Mouse (Mus musculus): ENCODE results near the gene Gm11042. TPM values are rescaled to one million over a fixed set of nuclear protein-coding genes. Genes with fewer than 3 reads are reported as not detected.

The Gm11042 gene
- not detected for total RNA-seq (2018; cell fraction: chromatin; rRNA removed)
- total RNA-seq (2018; cell fraction: cytosol; rRNA removed) = not detected
- total RNA-seq (2018; cell fraction: nucleus; rRNA removed) = not detected
- polyA plus RNA-seq (2018) = not detected in 3 replicates

DNA sequence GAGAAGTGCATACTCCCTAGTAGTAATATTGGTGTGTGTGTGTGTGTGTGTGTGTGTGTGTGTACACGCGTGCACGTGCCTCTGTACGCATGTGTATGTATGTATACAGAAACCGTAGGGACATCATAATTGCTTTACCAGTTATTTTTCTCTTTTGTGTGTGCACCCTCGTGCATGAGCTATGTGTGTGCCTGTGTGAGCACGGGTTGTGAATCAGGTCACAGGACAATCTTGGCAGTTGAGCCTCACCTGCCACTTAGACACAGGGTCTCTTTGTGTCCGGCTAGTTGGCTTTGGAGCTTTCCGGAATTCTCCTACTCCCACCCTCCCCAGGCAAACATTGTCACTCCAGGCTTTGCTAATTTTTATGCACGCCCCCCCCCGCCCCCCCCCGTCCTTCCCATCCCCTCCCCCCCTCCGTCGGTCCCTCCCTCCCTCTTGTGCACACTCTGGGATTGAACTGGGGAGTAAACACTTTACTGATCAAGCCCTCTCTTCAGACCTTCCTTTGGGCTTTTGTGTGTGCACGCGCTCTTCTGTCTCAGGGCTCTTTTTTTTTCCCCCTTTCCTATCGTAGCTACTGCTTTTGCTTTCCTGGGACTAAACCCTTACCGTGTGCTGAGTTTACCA, at the start of gene Gm11042:
TSS of gene Gm11042 (minus strand) at position 51 of the 630 bp plus-strand sequence.
- Histone ChIP-seq H3K36me3 (ENCODE audit: inconsistent target) (no peaks in the 10 kb centered on the region), H3K4me3 (ENCODE audit: inconsistent target) (peak within 1 kb of the TSS; percentile 43), H3K79me2 (ENCODE audit: inconsistent target) (no peaks in the 10 kb centered on the region), H3K27ac (no peak within 1 kb of the TSS)
- 44% methylated on average over 9 of the region's 18 CpGs for WGBS (ENCODE audit: missing documents)

DNA sequence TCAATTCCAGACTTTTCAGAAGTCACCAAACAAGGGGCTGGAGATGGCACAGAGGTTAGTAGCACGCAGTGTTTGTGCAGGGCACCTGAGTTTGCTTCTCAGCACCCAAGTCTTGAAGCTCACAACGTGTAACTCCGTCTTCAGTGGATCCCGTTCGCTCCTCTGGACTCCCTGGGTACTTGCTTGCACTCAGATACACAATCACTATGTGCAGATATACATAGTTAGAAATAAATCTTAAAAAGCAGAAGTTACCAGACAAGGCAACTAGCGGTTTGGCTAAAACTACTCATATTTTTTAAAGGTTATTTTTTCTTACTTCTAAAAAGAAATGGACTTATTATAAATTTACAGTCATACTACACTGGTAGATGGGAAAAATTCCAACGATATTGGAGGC, 48.3 kb upstream of the Gm11042 start:
- no peak overlapping the region for H3K4me3 ChIP-seq (ENCODE audit: inconsistent target)
- H3K27ac ChIP-seq = no peak overlapping the region
- 2% methylated on average over 7 of the region's 7 CpGs for WGBS (ENCODE audit: missing documents)
- H3K36me3 ChIP-seq (ENCODE audit: inconsistent target) = no peaks in the 10 kb centered on the region
- no peaks in the 10 kb centered on the region for H3K79me2 ChIP-seq (ENCODE audit: inconsistent target)

DNA sequence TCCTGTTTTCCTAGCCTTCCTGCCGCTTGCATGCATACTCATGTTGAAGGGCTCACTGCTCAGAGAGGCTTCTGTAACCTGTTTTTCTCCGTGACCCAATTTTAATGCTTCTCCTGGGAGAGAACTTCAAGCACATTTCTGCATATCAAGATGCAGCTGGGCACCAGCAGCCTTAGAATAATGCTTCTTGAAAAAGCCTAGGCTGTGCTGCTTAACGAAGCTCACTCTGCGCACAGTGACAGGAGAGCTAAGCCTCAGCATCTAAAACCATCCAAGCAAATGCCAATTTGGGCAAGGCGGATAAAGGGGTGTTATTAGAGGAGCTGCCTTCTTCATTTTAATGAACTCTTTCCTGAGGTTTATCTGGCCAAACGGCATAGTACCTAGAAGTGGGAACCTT, 46.9 kb upstream of the Gm11042 start:
- Histone ChIP-seq H3K4me3 (ENCODE audit: inconsistent target) (no peak overlapping the region), H3K27ac (no peak overlapping the region), H3K79me2 (ENCODE audit: inconsistent target) (no peaks in the 10 kb centered on the region), H3K36me3 (ENCODE audit: inconsistent target) (no peaks in the 10 kb centered on the region)
- WGBS (ENCODE audit: missing documents) = 95% methylated on average over 6 of the region's 6 CpGs

DNA sequence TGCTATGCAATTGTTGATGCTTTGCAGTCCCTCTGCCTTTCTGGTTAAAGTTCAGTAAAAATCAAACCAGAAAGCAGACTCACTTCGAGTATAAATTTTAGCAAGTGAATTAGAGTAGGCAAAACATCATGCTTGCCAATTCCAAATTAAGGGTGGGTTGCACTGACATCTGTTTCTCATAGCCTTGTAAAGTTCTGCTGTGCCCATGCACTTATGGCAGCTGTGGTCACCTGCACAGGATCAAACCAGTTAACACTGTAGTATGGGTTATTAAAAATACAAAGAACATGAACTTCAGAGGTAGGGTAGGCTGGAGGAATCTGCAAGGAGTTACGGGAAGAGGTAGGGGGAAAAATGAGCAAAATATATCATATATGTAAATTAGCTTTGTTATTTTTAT, 46.3 kb upstream of the Gm11042 start:
- Histone ChIP-seq H3K27ac (no peak overlapping the region), H3K79me2 (ENCODE audit: inconsistent target) (no peaks in the 10 kb centered on the region), H3K36me3 (ENCODE audit: inconsistent target) (no peaks in the 10 kb centered on the region), H3K4me3 (ENCODE audit: inconsistent target) (no peak overlapping the region)
- 77% methylated on average over 2 of the region's 2 CpGs for WGBS (ENCODE audit: missing documents)

DNA sequence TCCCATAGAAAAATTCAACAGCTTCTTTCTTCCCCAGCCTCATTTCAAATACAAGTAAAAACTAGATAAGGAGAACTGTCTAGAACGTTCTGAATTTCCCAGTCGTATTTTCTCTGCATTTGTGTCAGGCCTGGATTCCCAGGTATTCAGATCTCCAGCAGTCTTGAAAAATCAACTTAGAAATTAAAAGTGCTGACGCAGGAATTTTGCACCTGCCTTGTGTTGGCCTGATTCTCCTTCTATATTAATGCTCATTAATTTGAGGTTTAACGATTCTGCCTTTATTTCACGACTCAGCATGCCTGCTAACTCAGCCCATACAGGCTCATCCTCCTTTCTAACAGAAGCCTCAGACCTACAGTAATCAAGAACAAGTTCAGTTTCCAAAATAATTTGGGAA, 43.6 kb upstream of the Gm11042 start:
- Histone ChIP-seq H3K79me2 (ENCODE audit: inconsistent target) (no peaks in the 10 kb centered on the region), H3K4me3 (ENCODE audit: inconsistent target) (no peak overlapping the region), H3K36me3 (ENCODE audit: inconsistent target) (no peaks in the 10 kb centered on the region), H3K27ac (no peak overlapping the region)
- WGBS (ENCODE audit: missing documents) = 84% methylated on average over 5 of the region's 5 CpGs

DNA sequence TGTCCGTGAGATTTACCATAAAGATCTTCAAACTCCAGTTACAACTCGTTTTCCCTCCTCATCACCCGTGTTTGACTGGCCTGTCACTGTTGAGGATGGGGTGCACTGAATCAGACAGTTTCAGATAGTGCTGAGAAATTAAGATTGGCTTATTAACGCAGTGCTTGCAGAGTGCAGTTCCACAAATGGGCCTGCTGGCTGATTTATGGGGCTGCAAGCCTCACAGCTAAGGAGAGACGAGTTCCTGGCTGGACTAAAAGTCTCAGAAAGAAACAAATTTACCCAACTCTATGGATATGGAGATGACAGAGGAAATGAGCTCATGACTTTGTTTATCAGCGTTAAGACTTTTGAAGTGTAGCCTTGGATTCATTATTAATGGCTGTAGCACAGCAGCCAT, 41.6 kb upstream of the Gm11042 start:
- no peaks in the 10 kb centered on the region for H3K79me2 ChIP-seq (ENCODE audit: inconsistent target)
- WGBS (ENCODE audit: missing documents) = 76% methylated on average over 6 of the region's 6 CpGs
- H3K4me3 ChIP-seq (ENCODE audit: inconsistent target) = no peak overlapping the region

DNA sequence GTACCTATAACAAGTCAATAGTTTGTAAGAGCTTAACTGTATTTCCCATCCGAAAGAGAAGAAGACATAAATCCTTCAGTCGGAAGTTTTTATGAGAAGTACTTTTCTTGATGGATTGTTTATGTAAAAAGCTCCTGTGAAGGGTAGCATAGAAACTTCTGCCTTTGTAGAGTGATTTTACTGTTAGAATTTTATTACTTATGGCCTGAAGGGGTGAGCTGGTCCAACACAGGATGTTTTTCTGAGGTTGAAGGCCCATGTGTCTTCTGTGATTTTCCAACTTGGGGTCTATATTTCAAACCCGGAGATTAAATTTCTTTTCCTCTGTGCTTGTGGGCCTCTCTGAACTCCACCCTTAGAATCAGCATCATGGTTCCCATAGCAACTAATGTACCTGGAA, 26.5 kb upstream of the Gm11042 start:
- no peak overlapping the region for H3K27ac ChIP-seq
- H3K79me2 ChIP-seq (ENCODE audit: inconsistent target) = no peaks in the 10 kb centered on the region
- no peaks in the 10 kb centered on the region for H3K36me3 ChIP-seq (ENCODE audit: inconsistent target)
- no peak overlapping the region for H3K4me3 ChIP-seq (ENCODE audit: inconsistent target)
- 71% methylated on average over 3 of the region's 3 CpGs for WGBS (ENCODE audit: missing documents)

More for the DNA sequence above, 41.6 kb upstream of the Gm11042 start:
- H3K27ac ChIP-seq = no peak overlapping the region
- H3K36me3 ChIP-seq (ENCODE audit: inconsistent target) = no peaks in the 10 kb centered on the region

DNA sequence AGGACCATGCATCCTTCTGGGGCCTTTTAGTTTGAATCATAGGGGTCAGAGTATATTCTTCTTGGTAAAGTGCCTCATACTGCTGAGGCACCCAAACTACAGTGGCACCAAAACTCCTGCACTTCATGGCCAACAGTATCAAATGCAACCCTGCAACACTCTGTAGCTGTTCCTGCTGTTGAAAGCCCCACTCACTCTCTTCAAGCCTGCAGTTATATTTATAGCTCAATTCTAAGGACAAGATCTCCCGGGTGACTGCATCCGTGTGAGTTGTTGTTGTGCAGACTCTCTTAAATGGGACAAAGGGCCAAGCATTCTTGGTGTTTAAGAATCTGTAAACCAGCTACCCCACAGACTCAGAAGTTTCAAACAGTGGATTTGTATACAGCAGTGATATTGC, 23.9 kb upstream of the Gm11042 start:
- Histone ChIP-seq H3K4me3 (ENCODE audit: inconsistent target) (no peak overlapping the region), H3K79me2 (ENCODE audit: inconsistent target) (no peaks in the 10 kb centered on the region), H3K36me3 (ENCODE audit: inconsistent target) (no peaks in the 10 kb centered on the region), H3K27ac (no peak overlapping the region)
- 88% methylated on average over 2 of the region's 2 CpGs for WGBS (ENCODE audit: missing documents)

DNA sequence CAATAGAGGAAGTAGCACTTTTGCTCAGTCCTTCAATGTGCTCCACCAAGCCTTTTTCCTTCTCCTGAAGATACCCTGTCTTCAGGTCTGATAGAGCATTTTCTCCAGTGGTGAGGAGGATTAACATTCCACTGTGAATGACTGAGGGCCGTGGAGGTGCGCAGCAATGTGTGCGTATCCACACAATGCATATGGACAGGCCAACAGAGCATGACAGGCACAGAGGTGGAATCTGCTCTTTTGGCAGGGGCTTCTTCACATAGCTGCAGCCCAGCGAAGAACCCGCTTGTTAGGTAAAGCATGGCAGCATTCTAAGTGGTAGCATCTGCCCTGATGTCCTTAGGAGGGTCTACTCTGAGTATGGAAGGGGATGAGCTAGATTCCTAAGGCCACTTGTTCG, 17.5 kb upstream of the Gm11042 start:
- no peak overlapping the region for H3K27ac ChIP-seq
- H3K36me3 ChIP-seq (ENCODE audit: inconsistent target) = no peaks in the 10 kb centered on the region
- 96% methylated on average over 6 of the region's 6 CpGs for WGBS (ENCODE audit: missing documents)
- H3K79me2 ChIP-seq (ENCODE audit: inconsistent target) = no peaks in the 10 kb centered on the region
- no peak overlapping the region for H3K4me3 ChIP-seq (ENCODE audit: inconsistent target)

DNA sequence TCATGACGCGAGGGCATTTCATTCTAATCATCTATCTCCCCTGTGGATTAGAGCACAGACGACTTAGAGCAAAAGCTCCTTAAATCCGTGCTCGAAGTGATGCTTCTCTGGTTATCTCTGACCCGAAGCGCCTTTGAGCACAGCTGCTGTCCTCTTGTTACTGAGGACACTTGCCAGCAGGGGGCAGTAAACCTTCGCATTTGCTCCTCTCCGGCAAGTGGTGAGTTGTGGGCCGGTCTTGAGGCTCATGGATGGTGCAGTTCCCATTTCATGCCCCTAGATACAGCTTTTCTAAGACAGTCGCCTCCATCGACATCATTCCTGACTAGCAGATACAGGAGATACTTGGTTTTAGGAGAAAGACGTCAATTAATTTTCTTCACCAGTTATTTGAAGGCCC, 16.8 kb upstream of the Gm11042 start:
- no peak overlapping the region for H3K4me3 ChIP-seq (ENCODE audit: inconsistent target)
- no peak overlapping the region for H3K27ac ChIP-seq
- H3K79me2 ChIP-seq (ENCODE audit: inconsistent target) = no peaks in the 10 kb centered on the region
- 26% methylated on average over 13 of the region's 13 CpGs for WGBS (ENCODE audit: missing documents)
- H3K36me3 ChIP-seq (ENCODE audit: inconsistent target) = no peaks in the 10 kb centered on the region

DNA sequence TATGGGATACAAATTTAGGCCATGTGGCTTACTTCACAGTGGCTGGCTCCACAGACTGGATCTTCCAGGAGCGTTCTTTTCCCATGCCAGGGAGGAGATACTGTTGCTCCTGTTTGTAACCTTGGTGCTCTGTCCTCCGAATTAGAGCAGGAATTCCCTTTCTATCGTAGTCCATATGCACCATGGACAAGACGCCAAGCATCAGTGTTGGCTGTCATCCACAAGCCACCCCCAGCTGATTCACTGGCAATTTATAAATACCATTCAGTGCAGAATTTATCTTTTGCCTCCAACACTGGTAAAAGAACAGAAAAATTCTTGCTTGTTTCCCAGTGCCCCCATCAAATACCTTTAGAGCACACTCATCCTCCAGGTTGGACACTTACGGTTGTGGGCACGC, 13.6 kb upstream of the Gm11042 start:
- Histone ChIP-seq H3K36me3 (ENCODE audit: inconsistent target) (no peaks in the 10 kb centered on the region), H3K27ac (no peak overlapping the region), H3K4me3 (ENCODE audit: inconsistent target) (no peak overlapping the region), H3K79me2 (ENCODE audit: inconsistent target) (no peaks in the 10 kb centered on the region)
- 90% methylated on average over 6 of the region's 6 CpGs for WGBS (ENCODE audit: missing documents)

DNA sequence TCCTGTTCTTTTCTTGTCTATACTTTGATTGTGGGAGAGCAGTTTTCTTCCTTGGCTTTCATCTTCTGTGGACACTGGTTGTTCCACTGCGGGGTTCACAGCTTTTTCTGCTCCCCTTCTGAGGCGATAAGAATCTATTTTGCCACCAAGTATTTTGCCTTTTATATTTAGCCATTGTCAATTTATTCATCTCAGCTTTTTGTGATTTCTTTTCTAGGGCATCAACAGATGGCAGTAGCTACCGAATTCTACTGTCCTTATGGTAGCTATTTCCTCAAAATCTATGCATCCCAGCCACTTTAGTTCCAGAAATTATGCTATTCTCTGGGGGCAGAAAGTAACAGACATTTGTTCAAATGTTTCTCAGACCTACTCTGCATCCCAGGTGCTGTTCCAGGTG, 10.4 kb upstream of the Gm11042 start:
- Histone ChIP-seq H3K27ac (no peak overlapping the region), H3K79me2 (ENCODE audit: inconsistent target) (no peaks in the 10 kb centered on the region), H3K4me3 (ENCODE audit: inconsistent target) (no peak overlapping the region), H3K36me3 (ENCODE audit: inconsistent target) (no peaks in the 10 kb centered on the region)
- 81% methylated on average over 3 of the region's 3 CpGs for WGBS (ENCODE audit: missing documents)

DNA sequence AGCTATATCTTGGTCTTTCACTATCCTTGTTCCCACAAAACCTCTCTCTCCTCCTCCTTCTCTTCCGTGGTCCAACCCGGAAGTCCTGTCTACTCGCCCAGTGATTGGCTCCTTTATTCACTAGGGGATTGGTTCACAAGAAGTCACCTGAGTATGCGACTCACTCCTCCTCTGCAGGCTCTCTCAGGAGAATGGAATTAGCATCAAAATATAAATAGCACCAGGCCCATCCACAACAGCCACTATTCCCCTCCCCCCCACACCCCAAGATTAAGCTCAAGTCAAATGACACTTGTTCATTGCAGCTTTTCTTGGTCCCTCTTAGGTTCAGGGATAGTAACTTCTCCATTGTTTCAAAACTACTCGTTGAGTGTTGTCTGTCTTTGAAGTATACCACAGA, 5.8 kb upstream of the Gm11042 start:
- 88% methylated on average over 5 of the region's 5 CpGs for WGBS (ENCODE audit: missing documents)
- Histone ChIP-seq H3K36me3 (ENCODE audit: inconsistent target) (no peaks in the 10 kb centered on the region), H3K79me2 (ENCODE audit: inconsistent target) (no peaks in the 10 kb centered on the region), H3K4me3 (ENCODE audit: inconsistent target) (no peak overlapping the region), H3K27ac (no peak overlapping the region)

DNA sequence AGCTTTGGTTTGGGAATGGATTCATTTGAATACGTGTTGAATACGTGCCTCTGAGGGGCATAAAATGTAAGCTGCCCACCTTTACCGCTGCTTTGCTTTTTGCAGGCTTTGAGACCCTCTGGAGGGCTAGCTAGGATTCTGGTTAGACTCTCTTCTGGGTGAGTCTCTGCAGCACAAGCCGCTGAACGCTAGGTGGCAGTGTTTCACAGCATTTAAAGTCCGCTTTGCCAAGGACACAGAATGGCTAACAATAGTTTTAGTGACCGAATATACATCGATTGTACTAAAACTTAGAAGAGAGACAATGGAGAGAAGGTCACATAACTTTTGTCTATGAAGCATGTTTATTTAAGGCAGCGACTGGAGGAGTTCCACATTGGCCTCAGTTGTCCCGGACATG, 4.1 kb upstream of the Gm11042 start:
- Histone ChIP-seq H3K27ac (no peak overlapping the region), H3K4me3 (ENCODE audit: inconsistent target) (no peak overlapping the region), H3K36me3 (ENCODE audit: inconsistent target) (no peaks in the 10 kb centered on the region), H3K79me2 (ENCODE audit: inconsistent target) (no peaks in the 10 kb centered on the region)
- WGBS (ENCODE audit: missing documents) = 10% methylated on average over 10 of the region's 10 CpGs

DNA sequence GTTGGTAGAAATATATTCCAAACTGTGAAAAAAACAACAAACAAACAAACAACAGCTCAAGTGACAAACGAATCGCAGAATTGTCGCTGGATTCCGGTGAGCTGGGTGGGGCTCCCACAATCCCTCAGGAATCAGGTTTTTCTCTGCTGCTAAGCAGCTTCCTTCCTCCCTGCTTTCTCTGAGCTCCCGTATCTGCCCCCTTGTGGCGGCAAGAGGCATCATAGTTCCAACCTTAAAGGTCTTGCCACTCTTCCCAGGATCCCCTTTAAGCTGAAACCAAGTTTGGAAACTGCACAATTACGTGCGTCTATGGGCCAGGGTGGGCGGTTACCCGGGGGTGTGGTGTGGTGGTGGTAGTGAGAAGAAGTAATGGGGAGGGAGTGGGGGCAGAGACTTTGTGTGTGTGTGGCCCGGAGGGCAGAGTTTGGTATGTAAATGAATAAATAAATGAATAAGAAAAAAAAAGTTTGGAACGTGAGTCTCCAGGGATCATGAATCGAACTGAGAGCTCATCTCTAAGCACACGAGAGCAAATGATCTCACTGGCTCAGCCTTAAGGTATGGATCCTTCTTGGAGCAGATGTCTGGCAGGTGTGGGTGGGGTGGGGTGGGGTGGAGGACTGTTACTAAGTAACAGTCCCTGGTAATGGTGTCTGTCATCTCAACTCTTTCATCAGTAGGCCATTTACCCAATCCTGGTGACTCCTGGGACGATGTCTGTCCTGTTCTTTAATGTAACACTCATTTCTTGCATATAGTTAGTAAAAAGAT, 980 bp upstream of the Gm11042 start:
- Histone ChIP-seq H3K4me3 (ENCODE audit: inconsistent target) (peak overlapping the region; percentile 43), H3K27ac (no peak overlapping the region), H3K36me3 (ENCODE audit: inconsistent target) (no peaks in the 10 kb centered on the region), H3K79me2 (ENCODE audit: inconsistent target) (no peaks in the 10 kb centered on the region)
- 22% methylated on average over 15 of the region's 15 CpGs for WGBS (ENCODE audit: missing documents)

All from macrophage (primary cell).